Comparison of ENCODE assay signal across 20 mouse cellular contexts in genomic region chr6:41681656-41682055, GRCm38 (mm10). TPM values are rescaled to one million over a fixed set of nuclear protein-coding genes. Genes with fewer than 3 reads are reported as not detected.
DNase-seq lines count a peak whose midpoint lies in the region.
"Had no signal": no experiment of that assay in that cellular context is flagged by ENCODE, and none has a peak within 500 bp of the region (broad histone marks: within the 10 kb centered on the region; RNA-seq: fewer than 3 reads in every experiment).

No protein-coding gene starts in this region.

- intact Hi-C loops in heart, postnatal 36 days (cut with DNase I) = no loop called here

- peak; percentile 43 for DNase-seq in heart, adult 11 months
- no peak for DNase-seq in heart, postnatal 36 days
- peak; percentile 21 for DNase-seq in kidney, adult 11 months
- DNase-seq in kidney, postnatal 10 days = no peak
- peak; percentile 16 for DNase-seq in kidney, adult 9 months
- DNase-seq in kidney, adult 18-20 months = no peak
- DNase-seq in urinary bladder, postnatal 14 days (ENCODE audit: low spot score) = peak; percentile 12
- no peak for DNase-seq in urinary bladder, postnatal 36 days (ENCODE audit: low spot score in 2 of 2)
- DNase-seq: adrenal gland, adult 8-10 months; adrenal gland, postnatal 25 days; cerebellum, adult 11-12 months; cerebellum, adult 8-10 months; cerebellum, postnatal 10 days; cerebellum, postnatal 36 days; embryo, embryonic 11 days; gastrocnemius, postnatal 25 days; heart, adult 2 months had no signal

RNA-seq across cellular contexts. Expression of gene Trpv5, which starts 1.1 kb away (rescaled TPM):
- total RNA-seq in heart, postnatal 36 days (2021) = not detected
- total RNA-seq: adrenal gland, adult 8-10 months; adrenal gland, postnatal 25 days; gastrocnemius, adult 8-10 months; gastrocnemius, postnatal 25 days; heart, adult 2 months; heart, postnatal 25 days had no signal

RNA-seq across cellular contexts. Expression of gene Llcfc1, which starts 2.6 kb away (rescaled TPM):
- total RNA-seq in heart, postnatal 36 days (2021) = not detected
- total RNA-seq: adrenal gland, adult 8-10 months; adrenal gland, postnatal 25 days; ES-E14; gastrocnemius, adult 8-10 months; gastrocnemius, postnatal 25 days; heart, adult 2 months; heart, postnatal 25 days had no signal

RNA-seq across cellular contexts. Expression of gene Kel, which starts 22.5 kb away (rescaled TPM):
- under 1 TPM; 0.11 to 0.50 TPM for total RNA-seq in heart, postnatal 36 days (2021)
- total RNA-seq: adrenal gland, adult 8-10 months; adrenal gland, postnatal 25 days; gastrocnemius, adult 8-10 months; gastrocnemius, postnatal 25 days had no signal

RNA-seq across cellular contexts. Expression of gene Trpv6, which starts 45.5 kb away (rescaled TPM):
- not detected for total RNA-seq in heart, postnatal 36 days (2021)
- total RNA-seq: adrenal gland, postnatal 25 days; gastrocnemius, adult 8-10 months; gastrocnemius, postnatal 25 days; heart, adult 2 months; heart, postnatal 25 days had no signal

Comparison
In these comparisons a context has a peak if more than half of its experiments do, and no peak if none do; other contexts are left out.
1. DNase-seq: peak in heart, adult 11 months (single experiment), kidney, adult 11 months (single experiment), kidney, adult 9 months (single experiment) and urinary bladder, postnatal 14 days (single experiment); none in heart, postnatal 36 days (0 of 2), kidney, postnatal 10 days (single experiment), kidney, adult 18-20 months (single experiment) and urinary bladder, postnatal 36 days (0 of 2).